Mouse (Mus musculus) intestine, embryonic 15.5 days (tissue): Measurements from ENCODE around the gene Gadd45b. TPM values are rescaled to one million over a fixed set of nuclear protein-coding genes. Genes with fewer than 3 reads are reported as not detected.

Experiments
- polyA plus RNA-seq: library from polyadenylated mRNA; unstranded; fragments of >200 nt; fragmentation: Nextera tagmentation; extraction: Ambion mirVana; gene quantifications from 2 replicates; pipeline ENCODE4 v1.2.1, GENCODE M21; 2015

The Gadd45b gene
- polyA plus RNA-seq, 1 experiment from 2014 or later, result 26.6 TPM

Other genes starting within 250 kb of the Gadd45b start
- gene Mob3a, start 228.1 kb upstream of the Gadd45b start, polyA plus RNA-seq, result 40.4 and 43.0 TPM in 2 replicates
- 22.3 and 26.5 TPM in 2 replicates for gene Izumo4, start 227.9 kb upstream of the Gadd45b start, polyA plus RNA-seq
- 70.5 and 71.4 TPM in 2 replicates for gene Ap3d1, start 187.8 kb upstream of the Gadd45b start, polyA plus RNA-seq
- gene Dot1l, start 174.9 kb upstream of the Gadd45b start, polyA plus RNA-seq, result 12.0 and 14.2 TPM in 2 replicates
- 63.7 and 69.7 TPM in 2 replicates for gene Sf3a2, start 131.9 kb upstream of the Gadd45b start, polyA plus RNA-seq
- 132 and 133 TPM in 2 replicates for gene Plekhj1, start 131.4 kb upstream of the Gadd45b start, polyA plus RNA-seq
- not detected in 2 replicates for gene Amh, start 124.8 kb upstream of the Gadd45b start, polyA plus RNA-seq
- gene Jsrp1, start 116.6 kb upstream of the Gadd45b start, polyA plus RNA-seq, result 0.88 and 1.2 TPM in 2 replicates
- gene Oaz1, start 103.4 kb upstream of the Gadd45b start, polyA plus RNA-seq, result 1,393 and 1,601 TPM in 2 replicates
- 0.05 and 0.09 TPM in 2 replicates for gene Lingo3, start 86.0 kb upstream of the Gadd45b start, polyA plus RNA-seq
- 270 and 286 TPM in 2 replicates for gene Lsm7, start 74.9 kb upstream of the Gadd45b start, polyA plus RNA-seq
- gene Sppl2b, start 74.8 kb upstream of the Gadd45b start, polyA plus RNA-seq, result 34.8 and 37.8 TPM in 2 replicates
- 0.05 TPM in 1 of 2 replicates, not detected in the other for gene Tmprss9, start 58.2 kb upstream of the Gadd45b start, polyA plus RNA-seq
- 363 and 364 TPM in 2 replicates for gene Timm13, start 29.1 kb upstream of the Gadd45b start, polyA plus RNA-seq
- gene Lmnb2, start 11.8 kb upstream of the Gadd45b start, polyA plus RNA-seq, result 41.0 and 42.6 TPM in 2 replicates
- gene Gng7, start 84.9 kb downstream of the Gadd45b start, polyA plus RNA-seq, result 4.5 and 4.7 TPM in 2 replicates
- 0.94 and 1.2 TPM in 2 replicates for gene Diras1, start 95.6 kb downstream of the Gadd45b start, polyA plus RNA-seq
- gene Slc39a3, start 107.4 kb downstream of the Gadd45b start, polyA plus RNA-seq, result 15.0 and 18.2 TPM in 2 replicates
- 166 and 183 TPM in 2 replicates for gene Sgta, start 130.1 kb downstream of the Gadd45b start, polyA plus RNA-seq
- gene Thop1, start 140.0 kb downstream of the Gadd45b start, polyA plus RNA-seq, result 57.1 and 60.1 TPM in 2 replicates
- 48.2 and 57.8 TPM in 2 replicates for gene Creb3l3, start 168.8 kb downstream of the Gadd45b start, polyA plus RNA-seq
- 190 and 208 TPM in 2 replicates for gene Map2k2, start 175.8 kb downstream of the Gadd45b start, polyA plus RNA-seq
- gene Zbtb7a, start 205.1 kb downstream of the Gadd45b start, polyA plus RNA-seq, result 52.5 and 53.0 TPM in 2 replicates
- 47.2 and 58.4 TPM in 2 replicates for gene Pias4, start 237.8 kb downstream of the Gadd45b start, polyA plus RNA-seq
- gene Eef2, start 246.6 kb downstream of the Gadd45b start, polyA plus RNA-seq, result 515 and 540 TPM in 2 replicates